Mouse (Mus musculus) intestine, postnatal 0 days (tissue): Measurements from ENCODE around the gene Man1a. TPM values are rescaled to one million over a fixed set of nuclear protein-coding genes. Genes with fewer than 3 reads are reported as not detected.

ENCODE experiments used
- ATAC-seq: fragments of 200-750 bp; cut with Nextera tagmentation; 2 replicates; pipeline ENCODE4 v1.8.0; 2017; ENCODE audit warnings: mild to moderate bottlenecking, moderate TSS enrichment, moderate library complexity
- H3K27ac ChIP-seq: fragments of 300-500 bp; sonication (generic); 2 replicates; pipeline ENCODE4 v1.5.1; 2014; ENCODE audit warnings: mild to moderate bottlenecking, low read depth, low read length, moderate library complexity
- H3K27me3 ChIP-seq: fragments of 300-500 bp; sonication (generic); replicated peaks from 2 replicates; pipeline ENCODE4 v1.6.1; 2014; ENCODE audit warnings: low read length, mixed read lengths; ENCODE audit not compliant: control insufficient read depth, insufficient read depth
- H3K36me3 ChIP-seq: fragments of 300-500 bp; sonication (generic); 2 replicates; pipeline ENCODE4 v1.6.1; 2014; ENCODE audit warnings: mild to moderate bottlenecking, moderate library complexity; ENCODE audit not compliant: control insufficient read depth, insufficient read depth
- H3K4me1 ChIP-seq: fragments of 300-500 bp; sonication (generic); replicated peaks from 2 replicates; pipeline ENCODE4 v1.6.1; 2014; ENCODE audit warnings: antibody characterized with exemption, low read length, mixed read lengths; ENCODE audit not compliant: control insufficient read depth, insufficient read depth
- H3K4me2 ChIP-seq: fragments of 300-500 bp; sonication (generic); replicated peaks from 2 replicates; pipeline ENCODE4 v1.6.1; 2014; ENCODE audit warnings: low read depth, mild to moderate bottlenecking, moderate library complexity
- H3K4me3 ChIP-seq: fragments of 300-500 bp; sonication (generic); 2 replicates; pipeline ENCODE4 v1.5.1; 2014; ENCODE audit warnings: low read depth, low read length
- H3K9ac ChIP-seq: fragments of 300-500 bp; sonication (generic); 2 replicates; pipeline ENCODE4 v1.6.1; 2014; ENCODE audit warnings: mild to moderate bottlenecking, low read depth, low read length
- H3K9me3 ChIP-seq: fragments of 300-500 bp; sonication (generic); 2 replicates; pipeline ENCODE4 v1.6.1; 2016; ENCODE audit warnings: mixed run types; ENCODE audit not compliant: control insufficient read depth
- CTCF ChIP-seq: sonication (generic); IDR thresholded peaks from 2 replicates; pipeline ENCODE4 v1.5.1; 2016; ENCODE audit warnings: low read depth, mild to moderate bottlenecking, control low read depth, antibody characterized with exemption, moderate library complexity
- WGBS: fragments of 180-500 bp; shearing (Covaris S2); extraction: QIAGEN DNeasy Blood & Tissue Kit; methylation state at CpG from one replicate; pipeline ENCODE4 v1.1.7; 2014; 5-methylcytosine and 5-hydroxymethylcytosine counted together
- polyA plus RNA-seq: library from polyadenylated mRNA; unstranded; fragments of >200 nt; fragmentation: Nextera tagmentation; extraction: Ambion mirVana; gene quantifications from 2 replicates; pipeline ENCODE4 v1.2.1, GENCODE M21; 2015

The Man1a gene
- polyA plus RNA-seq, 1 experiment from 2014 or later: 29.9 TPM

- Histone ChIP-seq H3K27me3 (no peaks in the 10 kb centered on the region), H3K36me3 (peaks cover under 1% of the 10 kb centered on the region), H3K4me2 (no peak overlapping the region), H3K27ac (no peak overlapping the region), H3K4me1 (no peaks in the 10 kb centered on the region), H3K9ac (no peak overlapping the region), H3K4me3 (no peak overlapping the region), H3K9me3 (no peaks in the 10 kb centered on the region)
- no peak for TF ChIP-seq CTCF
- no peak for ATAC-seq
- WGBS: 88% methylated on average over 4 of the region's 4 CpGs
These were observed 162.7 kb downstream of the Man1a start for GRCm38 (mm10) chr10:53913546-53914312.

GRCm38 (mm10) chr10:53889512-53889911 lies 186.9 kb downstream of the Man1a start:
- Histone ChIP-seq H3K27ac (no peak overlapping the region), H3K4me3 (no peak overlapping the region), H3K27me3 (no peaks in the 10 kb centered on the region), H3K4me2 (no peak overlapping the region), H3K9ac (no peak overlapping the region), H3K9me3 (no peaks in the 10 kb centered on the region), H3K36me3 (no peaks in the 10 kb centered on the region), H3K4me1 (no peaks in the 10 kb centered on the region)
- TF ChIP-seq CTCF: no peak
- no peak for ATAC-seq
- 46% methylated on average over 4 of the region's 4 CpGs for WGBS

GRCm38 (mm10) chr10:53888382-53889110 lies 187.9 kb downstream of the Man1a start:
- no peaks in the 10 kb centered on the region for H3K4me1 ChIP-seq
- H3K27me3 ChIP-seq: no peaks in the 10 kb centered on the region
- H3K36me3 ChIP-seq: no peaks in the 10 kb centered on the region
- H3K4me2 ChIP-seq: no peak overlapping the region
- no peak for ATAC-seq
- 74% methylated on average over 10 of the region's 10 CpGs for WGBS
- no peak overlapping the region for H3K27ac ChIP-seq
- H3K9ac ChIP-seq: no peak overlapping the region
- no peak for TF ChIP-seq CTCF
- no peak overlapping the region for H3K4me3 ChIP-seq
- H3K9me3 ChIP-seq: no peaks in the 10 kb centered on the region

- no peak overlapping the region for H3K27ac ChIP-seq
- no peaks in the 10 kb centered on the region for H3K9me3 ChIP-seq
- no peak for ATAC-seq
- H3K36me3 ChIP-seq: no peaks in the 10 kb centered on the region
- TF ChIP-seq CTCF: no peak
- H3K9ac ChIP-seq: no peak overlapping the region
- no peaks in the 10 kb centered on the region for H3K4me1 ChIP-seq
- WGBS: 82% methylated on average over 5 of the region's 5 CpGs
- no peak overlapping the region for H3K4me3 ChIP-seq
- H3K4me2 ChIP-seq: no peak overlapping the region
- H3K27me3 ChIP-seq: no peaks in the 10 kb centered on the region
These were observed 189.9 kb downstream of the Man1a start for GRCm38 (mm10) chr10:53886475-53886874.

GRCm38 (mm10) chr10:53881310-53881709 lies 195.1 kb downstream of the Man1a start:
- ATAC-seq: no peak

GRCm38 (mm10) chr10:53875896-53876295 lies 200.5 kb downstream of the Man1a start:
- no peak overlapping the region for H3K4me2 ChIP-seq
- no peaks in the 10 kb centered on the region for H3K9me3 ChIP-seq
- no peak overlapping the region for H3K27ac ChIP-seq
- H3K36me3 ChIP-seq: no peaks in the 10 kb centered on the region
- 86% methylated on average over 4 of the region's 4 CpGs for WGBS
- no peak overlapping the region for H3K4me3 ChIP-seq
- no peaks in the 10 kb centered on the region for H3K27me3 ChIP-seq
- TF ChIP-seq CTCF: no peak
- H3K9ac ChIP-seq: no peak overlapping the region
- H3K4me1 ChIP-seq: no peaks in the 10 kb centered on the region
- ATAC-seq: no peak

More at GRCm38 (mm10) chr10:53881310-53881709, 195.1 kb downstream of the Man1a start:
- Histone ChIP-seq H3K36me3 (no peaks in the 10 kb centered on the region), H3K9ac (no peak overlapping the region), H3K4me1 (no peaks in the 10 kb centered on the region), H3K9me3 (no peaks in the 10 kb centered on the region), H3K27ac (no peak overlapping the region), H3K27me3 (no peaks in the 10 kb centered on the region), H3K4me3 (no peak overlapping the region), H3K4me2 (no peak overlapping the region)
- TF ChIP-seq CTCF: no peak
